10 mouse cellular contexts compared by ENCODE assay signal in genomic region chr7:30698589-30698988, GRCm38 (mm10). TPM values are rescaled to one million over a fixed set of nuclear protein-coding genes. Genes with fewer than 3 reads are reported as not detected.
DNase-seq lines count a peak whose midpoint lies in the region.
"Had no signal": no experiment of that assay in that cellular context is flagged by ENCODE, and none has a peak within 500 bp of the region (broad histone marks: within the 10 kb centered on the region; RNA-seq: fewer than 3 reads in every experiment).

2200002J24Rik (plus strand) TSS chr7:30698926.

- WGBS in large intestine, adult 2 months, result 28% methylated on average over 9 of the region's 9 CpGs

- DNase-seq in ovary, adult 18-20 months (ENCODE audit: low spot score), result peak; percentile 77
- no peak for DNase-seq in ovary, postnatal 10 days (ENCODE audit: low spot score)
- peak; percentile 89 for DNase-seq in adrenal gland, postnatal 14 days
- peak; percentile 38 for DNase-seq in large intestine, adult 2 months (ENCODE audit: low read depth, low spot score)
- DNase-seq in testis, postnatal 14 days (ENCODE audit: low spot score), result peak; percentile 77
- DNase-seq in cerebellum, adult 8-10 months, result no peak
- DNase-seq in T-cell, adult 2 months (ENCODE audit: low spot score), result no peak
- DNase-seq: cerebellum, postnatal 36 days; heart, postnatal 36 days had no signal

RNA-seq across cellular contexts. Expression of gene 2200002J24Rik, which starts in this region (rescaled TPM):
- 1.4 and 3.4 TPM in 2 replicates for total RNA-seq in adrenal gland, postnatal 14 days (2021)
- 0.79 and 1.9 TPM in 2 replicates for polyA plus RNA-seq in large intestine, adult 2 months (2012; rRNA removed)
- total RNA-seq: heart, postnatal 36 days had no signal
- polyA plus RNA-seq: myocyte had no signal

Comparison
In these comparisons a context has a peak if more than half of its experiments do, and no peak if none do; other contexts are left out.
1. DNase-seq: peak in ovary, adult 18-20 months (single experiment), adrenal gland, postnatal 14 days (single experiment), large intestine, adult 2 months (single experiment) and testis, postnatal 14 days (single experiment); none in ovary, postnatal 10 days (single experiment), cerebellum, adult 8-10 months (single experiment) and T-cell, adult 2 months (single experiment).